Mouse (Mus musculus): ENCODE results near the gene Creb3. TPM values are rescaled to one million over a fixed set of nuclear protein-coding genes. Genes with fewer than 3 reads are reported as not detected.

Creb3 gene
- polyA plus RNA-seq, 1 experiment from 2014 or later, result 89.2 TPM

DNA sequence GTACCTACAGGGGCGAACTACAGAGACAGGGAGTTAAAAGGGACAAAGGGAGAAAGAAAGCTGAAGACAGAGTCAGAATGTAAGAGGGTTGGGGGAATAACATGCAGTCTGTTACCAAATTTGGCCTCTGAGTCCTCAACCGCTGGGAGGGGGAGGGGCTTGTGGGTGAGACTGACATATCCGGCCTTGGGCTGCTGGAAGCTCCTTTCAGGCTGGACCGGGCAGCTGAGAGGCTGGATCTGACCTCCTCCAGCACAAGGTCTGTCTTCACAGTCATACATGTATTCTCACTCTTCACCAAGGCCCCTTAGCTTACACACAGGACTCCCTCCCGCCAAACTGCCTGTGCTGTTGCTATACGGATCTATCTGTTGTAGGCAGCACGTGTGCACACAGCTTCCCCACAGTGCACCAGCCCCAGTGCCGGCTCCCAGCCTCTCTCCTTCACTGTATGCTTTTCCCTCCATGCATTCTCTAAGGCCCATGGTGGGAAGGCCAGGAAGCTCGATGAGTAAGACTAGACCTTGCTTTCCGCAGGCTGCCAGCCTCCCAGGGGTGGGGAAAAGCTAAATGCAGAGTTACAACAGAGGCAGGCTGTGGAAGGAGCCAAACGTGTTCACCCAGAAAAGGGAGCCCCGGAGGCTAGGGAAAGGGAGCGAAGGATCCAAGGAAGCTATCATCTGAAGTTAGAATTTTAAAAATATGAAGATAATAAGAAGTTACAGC, 3.3 kb upstream of the Creb3 start:
- ATAC-seq (ENCODE audit: low FRiP score, low TSS enrichment), result peak; percentile 21; the same call in 1 of the 2 replicates
- H3K4me1 ChIP-seq (replicated peaks; ENCODE audit: control insufficient read depth, insufficient read depth), result peaks cover 16% of the 10 kb centered on the region
- peak overlapping the region; percentile 29 for H3K4me3 ChIP-seq (ENCODE audit: low read depth, low read length)
- H3K27me3 ChIP-seq (ENCODE audit: control insufficient read depth, insufficient read depth, low read length), result no peaks in the 10 kb centered on the region
- no peaks in the 10 kb centered on the region for H3K9me3 ChIP-seq (ENCODE audit: control insufficient read depth, low read length)
- 12% methylated on average over 13 of the region's 13 CpGs for WGBS
- H3K36me3 ChIP-seq (ENCODE audit: control insufficient read depth, insufficient read depth, low read length), result peaks cover 20% of the 10 kb centered on the region
- peak; percentile 60 for DNase-seq (ENCODE audit: low spot score)
- H3K9ac ChIP-seq (ENCODE audit: low read length), result peak overlapping the region; percentile 60
- peak overlapping the region; percentile 60 for H3K4me2 ChIP-seq (replicated peaks; ENCODE audit: low read depth)
- peak overlapping the region; percentile 100 for H3K27ac ChIP-seq (replicated peaks)
- TF ChIP-seq EP300 (optimal IDR thresholded peaks at IDR 0.05) (no peak), CTCF (IDR thresholded peaks at IDR 0.05; ENCODE audit: low read depth) (no peak)

DNA sequence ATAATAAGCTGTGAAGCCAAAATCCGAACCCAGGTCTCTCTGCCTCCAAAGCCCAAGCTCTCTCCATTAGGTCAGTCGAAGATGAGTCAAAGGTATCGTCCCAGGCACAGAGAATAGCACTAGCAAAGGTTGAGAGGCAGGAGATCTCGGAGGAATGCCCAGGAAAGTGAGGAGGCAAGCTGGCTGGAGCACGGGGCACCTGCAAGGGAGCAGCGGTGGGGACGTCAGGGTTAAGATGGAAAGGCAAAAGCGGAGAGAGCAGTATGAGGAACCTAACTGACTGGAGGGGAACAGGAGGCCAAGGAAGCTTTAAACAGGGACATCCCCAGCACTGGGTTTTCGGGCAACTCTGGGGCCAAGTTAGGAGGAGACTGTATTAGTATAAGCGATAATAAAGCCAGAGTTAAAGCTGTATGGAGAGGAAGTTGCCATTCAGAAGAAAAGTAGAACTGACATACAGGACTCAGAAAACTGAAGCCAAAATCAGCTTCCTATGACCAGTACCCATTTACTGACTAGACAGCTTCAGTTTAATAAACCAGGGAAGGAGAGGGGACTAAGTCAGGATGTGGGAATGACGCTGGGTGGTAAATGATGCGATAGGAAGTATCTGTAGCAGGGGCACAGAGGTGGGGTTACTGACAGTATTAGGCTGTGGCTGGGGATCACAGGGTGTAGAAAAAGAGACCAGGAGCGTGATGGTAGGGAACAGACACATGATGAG, 2.5 kb upstream of the Creb3 start:
- Histone ChIP-seq H3K4me1 (replicated peaks; ENCODE audit: control insufficient read depth, insufficient read depth) (peaks cover 21% of the 10 kb centered on the region), H3K9ac (ENCODE audit: low read length) (peak overlapping the region; percentile 96)

DNA sequence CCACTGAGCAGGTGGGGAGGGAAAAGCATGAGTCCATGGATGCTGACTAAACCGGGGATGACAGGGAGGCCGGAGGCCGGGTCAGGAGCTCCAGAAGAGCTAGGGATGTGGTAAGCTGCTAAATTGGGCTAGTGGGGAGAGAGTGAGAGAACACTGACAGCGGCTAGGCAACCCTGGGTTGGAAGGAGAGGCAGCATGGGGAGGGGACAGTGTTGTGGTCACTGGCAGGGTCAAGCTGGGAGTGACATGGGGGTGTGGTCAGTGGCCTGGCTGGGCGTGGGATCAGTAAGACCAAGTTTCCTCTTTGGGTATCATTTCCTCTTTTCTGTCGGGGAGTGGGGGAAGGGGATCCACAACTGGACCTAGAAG, 1.9 kb upstream of the Creb3 start:
- Histone ChIP-seq H3K4me2 (replicated peaks; ENCODE audit: low read depth) (peak overlapping the region; percentile 60), H3K4me3 (ENCODE audit: low read depth, low read length) (peak overlapping the region; percentile 88), H3K4me1 (replicated peaks; ENCODE audit: control insufficient read depth, insufficient read depth) (peaks cover 21% of the 10 kb centered on the region), H3K9ac (ENCODE audit: low read length) (peak overlapping the region; percentile 96), H3K9me3 (ENCODE audit: control insufficient read depth, low read length) (no peaks in the 10 kb centered on the region), H3K36me3 (ENCODE audit: control insufficient read depth, insufficient read depth, low read length) (peaks cover 12% of the 10 kb centered on the region), H3K27ac (replicated peaks) (peak overlapping the region; percentile 100), H3K27me3 (ENCODE audit: control insufficient read depth, insufficient read depth, low read length) (no peaks in the 10 kb centered on the region)
- WGBS, result 25% methylated on average over 6 of the region's 6 CpGs
- TF ChIP-seq CTCF (IDR thresholded peaks at IDR 0.05; ENCODE audit: low read depth) (no peak), EP300 (optimal IDR thresholded peaks at IDR 0.05) (no peak)
- DNase-seq (ENCODE audit: low spot score) (no peak), ATAC-seq (ENCODE audit: low FRiP score, low TSS enrichment) (no peak)

More for the DNA sequence above, 2.5 kb upstream of the Creb3 start:
- peak overlapping the region; percentile 60 for H3K4me2 ChIP-seq (replicated peaks; ENCODE audit: low read depth)
- H3K4me3 ChIP-seq (ENCODE audit: low read depth, low read length), result peak overlapping the region; percentile 88
- ATAC-seq (ENCODE audit: low FRiP score, low TSS enrichment) (no peak), DNase-seq (ENCODE audit: low spot score) (no peak)
- peak overlapping the region; percentile 100 for H3K27ac ChIP-seq (replicated peaks)
- TF ChIP-seq CTCF (IDR thresholded peaks at IDR 0.05; ENCODE audit: low read depth) (no peak), EP300 (optimal IDR thresholded peaks at IDR 0.05) (no peak)
- H3K27me3 ChIP-seq (ENCODE audit: control insufficient read depth, insufficient read depth, low read length), result no peaks in the 10 kb centered on the region
- peaks cover 14% of the 10 kb centered on the region for H3K36me3 ChIP-seq (ENCODE audit: control insufficient read depth, insufficient read depth, low read length)
- no peaks in the 10 kb centered on the region for H3K9me3 ChIP-seq (ENCODE audit: control insufficient read depth, low read length)
- 53% methylated on average over 13 of the region's 13 CpGs for WGBS

DNA sequence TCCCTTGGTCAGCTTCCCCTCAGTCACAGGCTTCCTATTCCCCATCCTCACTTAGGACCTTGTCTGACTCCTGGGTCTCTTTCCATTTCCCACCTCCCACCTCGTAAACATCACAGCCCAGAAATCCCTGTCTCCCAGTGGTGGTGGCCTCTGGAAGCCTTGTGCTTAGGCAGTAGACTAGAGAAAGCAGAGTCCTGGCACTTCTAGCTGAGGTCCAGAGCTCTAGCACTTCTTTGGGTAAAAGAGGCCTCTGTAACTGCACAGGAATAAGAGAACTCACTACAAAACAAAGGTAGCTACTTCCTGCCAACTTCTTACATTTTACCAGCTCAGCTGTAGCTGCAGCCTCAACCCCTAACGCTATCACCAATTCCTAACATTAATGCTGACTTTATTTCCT, 1.2 kb upstream of the Creb3 start:
- peak overlapping the region; percentile 100 for H3K27ac ChIP-seq (replicated peaks)
- ATAC-seq (ENCODE audit: low FRiP score, low TSS enrichment), result no peak
- no peaks in the 10 kb centered on the region for H3K27me3 ChIP-seq (ENCODE audit: control insufficient read depth, insufficient read depth, low read length)
- H3K9me3 ChIP-seq (ENCODE audit: control insufficient read depth, low read length), result no peaks in the 10 kb centered on the region
- peaks cover 21% of the 10 kb centered on the region for H3K4me1 ChIP-seq (replicated peaks; ENCODE audit: control insufficient read depth, insufficient read depth)
- H3K4me3 ChIP-seq (ENCODE audit: low read depth, low read length), result peak overlapping the region; percentile 88
- peak overlapping the region; percentile 60 for H3K4me2 ChIP-seq (replicated peaks; ENCODE audit: low read depth)
- peak overlapping the region; percentile 96 for H3K9ac ChIP-seq (ENCODE audit: low read length)
- DNase-seq (ENCODE audit: low spot score), result no peak
- TF ChIP-seq CTCF (IDR thresholded peaks at IDR 0.05; ENCODE audit: low read depth), result no peak
- no peak for TF ChIP-seq EP300 (optimal IDR thresholded peaks at IDR 0.05)
- peaks cover 11% of the 10 kb centered on the region; the same call in 1 of the 2 replicates for H3K36me3 ChIP-seq (ENCODE audit: control insufficient read depth, insufficient read depth, low read length)
- WGBS, result 12% methylated on average over 2 of the region's 2 CpGs

DNA sequence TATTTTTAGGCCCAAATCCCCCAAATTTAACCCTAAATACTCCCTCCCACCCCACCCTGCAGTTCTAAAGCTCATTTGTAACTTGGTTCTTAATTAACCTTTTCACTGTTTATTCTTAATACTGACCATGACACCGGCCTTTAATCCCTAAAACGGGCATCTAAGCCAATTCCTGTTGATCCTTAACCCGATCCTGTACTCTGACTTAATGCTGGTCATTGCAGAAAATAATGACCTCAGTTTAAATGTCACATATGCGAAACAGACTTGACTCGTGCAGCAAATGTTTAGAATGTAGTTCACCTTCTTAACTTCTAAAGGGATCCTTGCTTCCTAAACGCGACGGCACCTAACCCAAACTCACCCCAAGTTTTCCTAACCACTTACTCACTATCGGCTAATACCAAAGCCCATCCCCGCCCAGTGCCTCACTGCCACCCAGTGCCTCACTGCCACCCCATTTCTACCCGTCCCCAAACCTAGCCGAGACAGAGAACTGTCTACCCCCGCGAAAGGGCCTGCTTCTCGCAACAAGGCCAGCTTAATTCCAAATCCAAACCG, 616 bp upstream of the Creb3 start:
- peak overlapping the region; percentile 100 for H3K27ac ChIP-seq (replicated peaks)
- H3K4me3 ChIP-seq (ENCODE audit: low read depth, low read length), result peak overlapping the region; percentile 88
- H3K9me3 ChIP-seq (ENCODE audit: control insufficient read depth, low read length), result no peaks in the 10 kb centered on the region
- DNase-seq (ENCODE audit: low spot score) (no peak), ATAC-seq (ENCODE audit: low FRiP score, low TSS enrichment) (no peak; the same call in 1 of the 2 replicates)
- peak overlapping the region; percentile 60 for H3K4me2 ChIP-seq (replicated peaks; ENCODE audit: low read depth)
- H3K36me3 ChIP-seq (ENCODE audit: control insufficient read depth, insufficient read depth, low read length), result peaks cover 7% of the 10 kb centered on the region; the same call in 1 of the 2 replicates
- TF ChIP-seq EP300 (optimal IDR thresholded peaks at IDR 0.05), result no peak
- no peak for TF ChIP-seq CTCF (IDR thresholded peaks at IDR 0.05; ENCODE audit: low read depth)
- H3K27me3 ChIP-seq (ENCODE audit: control insufficient read depth, insufficient read depth, low read length), result no peaks in the 10 kb centered on the region
- peaks cover 21% of the 10 kb centered on the region for H3K4me1 ChIP-seq (replicated peaks; ENCODE audit: control insufficient read depth, insufficient read depth)
- peak overlapping the region; percentile 96 for H3K9ac ChIP-seq (ENCODE audit: low read length)
- under 1% methylated on average over 16 of the region's 16 CpGs for WGBS

Measured in stomach, postnatal 0 days (tissue).